Mouse (Mus musculus) heart, embryonic 10.5 days (tissue): ENCODE measurements at regions not wholly inside any gene's neighbourhood (a gene's known extent, or its start where the extent isn't known, plus 50 kb on each side); places are given as distances from the start of the nearest gene placed in this dataset.
A peak's percentile ranks its signal among the peaks of the same experiment; 100 is the strongest.

Experiments
- DNase-seq: peaks from one replicate; pipeline ENCODE4 v3.0.0-alpha.2; 2017; ENCODE audit warnings: low spot score
- H3K27ac ChIP-seq: fragments of 300-500 bp; sonication (generic); 2 replicates; pipeline ENCODE4 v1.5.1; 2016; ENCODE audit warnings: mild to moderate bottlenecking
- H3K27me3 ChIP-seq: fragments of 300-500 bp; sonication (generic); 2 replicates; pipeline ENCODE4 v1.6.1; 2016; ENCODE audit warnings: mild to moderate bottlenecking; ENCODE audit not compliant: poor library complexity, insufficient read depth, severe bottlenecking
- H3K36me3 ChIP-seq: fragments of 300-500 bp; sonication (generic); 2 replicates; pipeline ENCODE4 v1.6.1; 2016; ENCODE audit warnings: mild to moderate bottlenecking, moderate library complexity
- H3K4me1 ChIP-seq: fragments of 300-500 bp; sonication (generic); 2 replicates; pipeline ENCODE4 v1.6.1; 2016; ENCODE audit warnings: mild to moderate bottlenecking
- H3K4me3 ChIP-seq: fragments of 300-500 bp; sonication (generic); 2 replicates; pipeline ENCODE4 v1.5.1; 2016; ENCODE audit warnings: mild to moderate bottlenecking, moderate library complexity
- H3K9me3 ChIP-seq: fragments of 300-500 bp; sonication (generic); 2 replicates; pipeline ENCODE4 v1.6.1; 2016; ENCODE audit warnings: mild to moderate bottlenecking, moderate library complexity
- WGBS: fragments of 180-500 bp; shearing (Covaris S2); methylation state at CpG from one replicate; pipeline ENCODE4 v1.1.7; 2016; 5-methylcytosine and 5-hydroxymethylcytosine counted together

GRCm38 (mm10) chr14:54185265-54185830, 68.6 kb downstream of the Dad1 start:
- Histone ChIP-seq H3K36me3 (no peaks in the 10 kb centered on the region), H3K4me1 (peaks cover 50% of the 10 kb centered on the region), H3K4me3 (no peak overlapping the region), H3K9me3 (no peaks in the 10 kb centered on the region), H3K27me3 (no peaks in the 10 kb centered on the region), H3K27ac (peak overlapping the region; percentile 47; the same call in 1 of the 2 replicates)
- no peak for DNase-seq
- WGBS: 51% methylated on average over 6 of the region's 6 CpGs

- WGBS: 81% methylated on average over 3 of the region's 3 CpGs
- Histone ChIP-seq H3K4me3 (no peak overlapping the region), H3K27ac (no peak overlapping the region), H3K4me1 (peaks cover 38% of the 10 kb centered on the region), H3K9me3 (no peaks in the 10 kb centered on the region), H3K36me3 (no peaks in the 10 kb centered on the region), H3K27me3 (no peaks in the 10 kb centered on the region)
- DNase-seq: no peak
Measured at GRCm38 (mm10) chr14:54183873-54184272, 70.0 kb downstream of the Dad1 start.

GRCm38 (mm10) chr14:54182838-54183237, 71.1 kb downstream of the Dad1 start:
- H3K4me1 ChIP-seq: peaks cover 39% of the 10 kb centered on the region
- no peak overlapping the region for H3K27ac ChIP-seq
- no peaks in the 10 kb centered on the region for H3K36me3 ChIP-seq
- no peaks in the 10 kb centered on the region for H3K27me3 ChIP-seq
- no peak overlapping the region for H3K4me3 ChIP-seq
- H3K9me3 ChIP-seq: no peaks in the 10 kb centered on the region
- no peak for DNase-seq
- WGBS: 79% methylated on average over 10 of the region's 10 CpGs

- Histone ChIP-seq H3K4me1 (peaks cover 46% of the 10 kb centered on the region), H3K36me3 (no peaks in the 10 kb centered on the region), H3K27ac (no peak overlapping the region; the same call in none of the 2 replicates), H3K4me3 (no peak overlapping the region), H3K27me3 (no peaks in the 10 kb centered on the region), H3K9me3 (no peaks in the 10 kb centered on the region)
- 69% methylated on average over 3 of the region's 3 CpGs for whole genome bisulfite sequencing
- DNase-seq: no peak
Measured at GRCm38 (mm10) chr14:54181306-54181705, 72.6 kb downstream of the Dad1 start.

GRCm38 (mm10) chr14:54180754-54181153, 73.2 kb downstream of the Dad1 start:
- Histone ChIP-seq H3K4me3 (no peak overlapping the region), H3K36me3 (no peaks in the 10 kb centered on the region), H3K27me3 (no peaks in the 10 kb centered on the region), H3K4me1 (peaks cover 45% of the 10 kb centered on the region), H3K27ac (no peak overlapping the region; the same call in 1 of the 2 replicates), H3K9me3 (no peaks in the 10 kb centered on the region)
- WGBS: 87% methylated on average over 3 of the region's 3 CpGs
- no peak for DNase-seq

GRCm38 (mm10) chr14:54180271-54180670, 73.6 kb downstream of the Dad1 start:
- Histone ChIP-seq H3K4me1 (peaks cover 46% of the 10 kb centered on the region), H3K4me3 (no peak overlapping the region), H3K36me3 (no peaks in the 10 kb centered on the region), H3K27ac (no peak overlapping the region; the same call in 1 of the 2 replicates), H3K27me3 (no peaks in the 10 kb centered on the region), H3K9me3 (no peaks in the 10 kb centered on the region)
- WGBS: 63% methylated on average over 3 of the region's 3 CpGs
- no peak for DNase-seq

GRCm38 (mm10) chr14:54178856-54179255, 75.0 kb downstream of the Dad1 start:
- WGBS: 85% methylated on average over 3 of the region's 3 CpGs
- Histone ChIP-seq H3K27ac (0 out of 2 replicates have a peak overlapping the region, but pooled peaks have one; percentile 6), H3K36me3 (no peaks in the 10 kb centered on the region), H3K4me3 (no peak overlapping the region), H3K9me3 (no peaks in the 10 kb centered on the region), H3K27me3 (no peaks in the 10 kb centered on the region), H3K4me1 (peaks cover 35% of the 10 kb centered on the region)
- no peak for DNase-seq

- Histone ChIP-seq H3K4me3 (no peak overlapping the region), H3K27me3 (no peaks in the 10 kb centered on the region), H3K36me3 (no peaks in the 10 kb centered on the region), H3K27ac (peak overlapping the region; percentile 67), H3K9me3 (no peaks in the 10 kb centered on the region), H3K4me1 (peaks cover 40% of the 10 kb centered on the region)
- 43% methylated on average over 14 of the region's 14 CpGs for WGBS
- no peak for DNase-seq
Measured at GRCm38 (mm10) chr14:54176469-54176868, 77.4 kb downstream of the Dad1 start.

- Histone ChIP-seq H3K36me3 (no peaks in the 10 kb centered on the region), H3K4me1 (peaks cover 43% of the 10 kb centered on the region), H3K4me3 (no peak overlapping the region), H3K9me3 (no peaks in the 10 kb centered on the region), H3K27me3 (no peaks in the 10 kb centered on the region), H3K27ac (no peak overlapping the region)
- 68% methylated on average over 5 of the region's 5 CpGs for WGBS
- no peak for DNase-seq
Measured at GRCm38 (mm10) chr14:54175476-54175875, 78.4 kb downstream of the Dad1 start.

GRCm38 (mm10) chr14:54173316-54173715, 80.6 kb downstream of the Dad1 start:
- Histone ChIP-seq H3K27ac (no peak overlapping the region), H3K9me3 (no peaks in the 10 kb centered on the region), H3K36me3 (no peaks in the 10 kb centered on the region), H3K4me1 (peaks cover 54% of the 10 kb centered on the region), H3K4me3 (no peak overlapping the region), H3K27me3 (no peaks in the 10 kb centered on the region)
- 86% methylated on average over 5 of the region's 5 CpGs for WGBS
- no peak for DNase-seq

GRCm38 (mm10) chr14:54169254-54169653, 84.7 kb downstream of the Dad1 start:
- no peak overlapping the region for H3K4me3 ChIP-seq
- no peaks in the 10 kb centered on the region for H3K9me3 ChIP-seq
- 69% methylated on average over 7 of the region's 7 CpGs for WGBS
- no peaks in the 10 kb centered on the region for H3K27me3 ChIP-seq
- peaks cover 63% of the 10 kb centered on the region for H3K4me1 ChIP-seq
- no peaks in the 10 kb centered on the region for H3K36me3 ChIP-seq
- peak overlapping the region; percentile 77 for H3K27ac ChIP-seq
- no peak for DNase-seq

- 72% methylated on average over 4 of the region's 4 CpGs for WGBS
- H3K4me3 ChIP-seq: no peak overlapping the region
- H3K27ac ChIP-seq: peak overlapping the region; percentile 77
- no peaks in the 10 kb centered on the region for H3K27me3 ChIP-seq
- DNase-seq: no peak
- H3K9me3 ChIP-seq: no peaks in the 10 kb centered on the region
- H3K4me1 ChIP-seq: peaks cover 69% of the 10 kb centered on the region
- H3K36me3 ChIP-seq: no peaks in the 10 kb centered on the region
Measured at GRCm38 (mm10) chr14:54168414-54168931, 85.4 kb downstream of the Dad1 start.

GRCm38 (mm10) chr14:54166057-54166456, 87.8 kb downstream of the Dad1 start:
- DNase-seq: no peak
- Histone ChIP-seq H3K4me3 (no peak overlapping the region), H3K9me3 (no peaks in the 10 kb centered on the region), H3K27ac (peak overlapping the region; percentile 77), H3K4me1 (peaks cover 76% of the 10 kb centered on the region), H3K27me3 (no peaks in the 10 kb centered on the region), H3K36me3 (no peaks in the 10 kb centered on the region)
- WGBS: 51% methylated on average over 3 of the region's 3 CpGs

- 80% methylated on average over 9 of the region's 9 CpGs for WGBS
- Histone ChIP-seq H3K27ac (peak overlapping the region; percentile 42; the same call in 1 of the 2 replicates), H3K9me3 (no peaks in the 10 kb centered on the region), H3K27me3 (no peaks in the 10 kb centered on the region), H3K36me3 (no peaks in the 10 kb centered on the region), H3K4me3 (no peak overlapping the region), H3K4me1 (peaks cover 67% of the 10 kb centered on the region)
- DNase-seq: no peak
Measured at GRCm38 (mm10) chr14:54164874-54165273, 89.0 kb downstream of the Dad1 start.
